Mouse (Mus musculus) T-helper 17 cell (primary cell): ENCODE results near the gene Pold2.

Source experiments
- in situ Hi-C, 2 experiments: fragments of 300-600 bp; cut with MboI, MseI; formaldehyde crosslinking; loops; 1 replicate in 1 of 2; 2 replicates in 1 of 2; pipeline ENCODE4 v1.15.1; 2025; ENCODE audit warnings: high pct_unique_total_duplicates in 2 of 2

Gene Pold2

GRCm38 (mm10) chr11:5827931-5828330, 50.2 kb downstream of the Pold2 start:
- in situ Hi-C loops, result no loop called here

GRCm38 (mm10) chr11:5825432-5825831, 52.7 kb downstream of the Pold2 start:
- in situ Hi-C loops, result no loop called here
